Mouse (Mus musculus) thymus, adult 2 months (tissue): ENCODE data around the gene Ccl7.

Experiments
- CTCF ChIP-seq: fragments of 200-500 bp; IDR thresholded peaks from 2 replicates; pipeline ENCODE4 v1.5.1; 2012; ENCODE audit warnings: mild to moderate bottlenecking, control low read depth, low read length, moderate library complexity, borderline replicate concordance; ENCODE audit not compliant: control insufficient read depth, poor library complexity, insufficient read depth; ENCODE audit errors: extremely low read depth
- POLR2A ChIP-seq: fragments of 200-500 bp; IDR thresholded peaks from 2 replicates; pipeline ENCODE4 v1.6.1; 2012; ENCODE audit warnings: mild to moderate bottlenecking, low read length, control low read depth, moderate library complexity; ENCODE audit not compliant: control insufficient read depth, poor library complexity, insufficient read depth; ENCODE audit errors: extremely low read depth

DNA sequence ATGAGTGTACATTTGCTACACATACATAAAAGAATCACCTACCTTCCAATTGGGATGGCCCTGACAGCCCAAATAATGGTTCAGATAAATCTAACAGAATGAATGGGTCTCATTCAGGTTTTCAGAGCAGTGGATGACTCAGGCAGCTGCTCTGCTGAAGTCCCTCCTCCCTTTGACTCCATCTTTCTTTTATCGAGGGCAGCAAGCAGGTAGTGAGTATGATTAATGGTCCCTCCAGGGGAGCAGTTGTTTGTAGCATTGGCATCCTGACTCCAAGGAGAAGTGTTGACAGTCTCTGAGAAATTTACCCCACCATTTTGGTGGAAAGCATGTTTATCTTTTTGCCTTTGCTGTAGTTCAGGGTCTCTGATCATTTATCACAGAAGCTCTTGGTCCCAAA, 31.8 kb upstream of the Ccl7 start:
- TF ChIP-seq CTCF = no peak
- no peak for TF ChIP-seq POLR2A
